Mouse (Mus musculus) brain, embryonic 14.5 days (tissue): ENCODE results near the gene Eipr1.

ENCODE experiments used
- CTCF ChIP-seq: fragments of 200-500 bp; IDR thresholded peaks from 2 replicates; pipeline ENCODE4 v1.5.1; 2012; ENCODE audit warnings: inconsistent platforms, mild to moderate bottlenecking, moderate library complexity, borderline replicate concordance; ENCODE audit not compliant: insufficient read depth, insufficient read length; ENCODE audit errors: extremely low read depth
- POLR2A ChIP-seq: fragments of 200-500 bp; IDR thresholded peaks from 2 replicates; pipeline ENCODE4 v1.6.1; 2012; ENCODE audit warnings: mild to moderate bottlenecking, inconsistent platforms, borderline replicate concordance; ENCODE audit not compliant: poor library complexity, insufficient read depth, insufficient read length, severe bottlenecking; ENCODE audit errors: extremely low read depth

GRCm38 (mm10) chr12:28726204-28726603 is 25.4 kb upstream of the Eipr1 start:
- no peak for TF ChIP-seq POLR2A
- TF ChIP-seq CTCF, result no peak
